Mouse (Mus musculus) B cell, adult 2 months (primary cell): ENCODE results near the gene Gm16181.

Experiments used
- DNase-seq, 2 experiments: peaks; one replicate each; pipeline ENCODE4 v3.0.0; 2022

Gm16181 gene

DNA sequence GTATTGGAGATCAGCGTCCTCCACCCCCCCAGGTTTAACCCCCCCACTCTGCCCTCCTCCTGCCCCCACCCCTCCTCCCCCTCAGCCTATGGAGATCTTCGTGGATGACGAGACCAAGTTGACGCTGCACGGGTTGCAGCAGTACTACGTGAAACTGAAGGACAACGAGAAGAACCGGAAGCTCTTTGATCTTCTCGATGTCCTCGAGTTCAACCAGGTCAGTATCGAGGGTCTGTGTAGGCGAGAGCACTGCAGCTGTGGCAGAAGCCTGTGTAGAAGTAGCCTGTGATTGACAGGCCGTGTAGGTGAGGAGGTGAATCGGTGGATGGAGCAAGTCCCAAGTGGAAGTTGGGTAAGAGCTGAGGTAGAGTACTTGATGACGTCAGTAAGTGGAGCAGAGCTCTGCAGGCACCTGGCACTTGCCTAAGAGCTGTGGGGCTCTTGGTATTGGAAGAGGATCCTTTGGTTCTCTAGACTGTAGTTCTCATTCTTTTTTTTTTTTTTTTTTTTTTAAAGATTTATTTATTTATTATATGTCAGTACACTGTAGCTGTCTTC is 30.6 kb downstream of the Gm16181 start:
- DNase-seq, result no peak

DNA sequence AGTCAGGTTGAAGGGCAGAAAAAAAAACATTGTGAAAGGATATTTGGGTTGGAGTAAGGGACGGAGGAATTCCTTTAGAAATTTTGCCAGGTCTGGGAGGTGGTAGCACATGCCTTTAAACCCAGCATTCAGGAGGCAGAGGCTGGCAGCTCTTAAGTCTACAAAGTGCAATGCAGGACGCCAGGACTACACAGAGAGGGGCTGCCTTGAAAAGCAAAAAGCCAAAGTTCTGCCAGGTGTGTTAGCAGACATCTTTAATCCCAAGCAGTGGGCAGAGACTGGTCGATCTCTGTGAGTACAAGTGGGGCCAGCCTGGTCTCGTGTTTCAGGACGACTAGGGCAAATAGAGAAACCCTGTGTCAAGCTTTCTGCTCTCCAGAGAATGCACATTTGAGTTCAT is 31.3 kb downstream of the Gm16181 start:
- no peak for DNase-seq

DNA sequence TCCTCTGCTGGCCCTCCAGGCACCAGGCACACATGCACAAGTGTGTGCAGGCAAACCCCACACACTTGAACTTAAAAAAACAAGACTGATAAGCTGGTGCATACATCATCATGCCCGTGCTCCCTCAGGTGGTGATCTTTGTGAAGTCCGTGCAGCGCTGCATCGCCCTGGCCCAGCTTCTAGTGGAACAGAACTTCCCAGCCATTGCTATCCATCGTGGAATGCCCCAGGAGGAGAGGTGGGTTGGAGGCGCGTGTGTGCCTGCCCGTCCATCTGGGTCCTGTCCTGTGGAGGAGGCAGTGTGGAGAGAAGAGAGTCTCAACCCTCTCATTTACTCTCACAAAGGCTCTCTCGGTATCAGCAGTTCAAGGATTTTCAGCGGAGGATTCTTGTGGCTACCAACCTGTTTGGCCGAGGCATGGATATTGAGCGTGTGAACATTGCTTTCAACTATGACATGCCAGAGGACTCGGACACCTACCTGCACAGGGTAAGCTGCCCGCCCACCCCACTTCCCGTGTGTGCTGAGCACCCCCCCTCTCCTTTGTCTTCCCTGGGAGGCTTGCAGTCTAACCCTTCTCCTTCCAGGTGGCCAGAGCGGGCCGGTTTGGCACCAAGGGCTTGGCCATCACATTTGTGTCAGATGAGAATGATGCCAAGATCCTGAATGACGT is 32.1 kb downstream of the Gm16181 start:
- DNase-seq, result no peak

DNA sequence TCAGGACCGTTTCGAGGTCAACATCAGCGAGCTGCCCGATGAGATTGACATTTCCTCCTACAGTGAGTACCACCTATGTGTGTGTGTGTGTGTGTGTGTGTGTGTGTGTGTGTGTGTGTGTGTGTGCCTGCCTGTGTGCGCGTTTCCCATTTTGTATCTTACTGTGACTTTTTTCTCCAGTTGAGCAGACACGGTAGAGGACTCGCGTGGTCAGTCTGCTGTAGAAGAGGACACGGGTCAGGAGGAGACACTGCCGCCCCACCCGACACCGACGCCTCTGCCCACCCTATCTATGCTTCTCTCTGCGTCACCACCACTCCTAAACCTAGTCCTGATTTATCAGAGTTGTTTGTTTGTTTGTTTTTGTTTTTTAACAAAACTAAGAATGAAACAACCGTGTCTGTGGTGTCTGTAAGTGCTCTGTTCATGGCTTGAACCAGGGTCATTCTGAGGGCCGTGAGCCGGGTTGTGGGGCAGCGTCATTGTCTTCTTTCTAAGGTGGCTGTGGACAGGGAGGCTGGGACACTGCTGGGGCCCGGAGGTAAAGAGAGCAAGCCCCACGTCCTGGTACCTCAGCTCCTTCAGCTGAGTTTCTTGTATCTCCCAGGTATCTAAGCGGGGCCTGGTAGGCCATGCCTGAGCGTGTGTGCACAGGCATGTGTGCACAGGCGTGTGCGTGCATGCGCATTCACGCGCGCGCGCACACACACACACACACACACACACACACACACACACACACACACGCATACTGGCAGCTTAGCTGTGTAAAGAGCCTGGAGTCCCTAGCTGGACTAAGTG is 32.9 kb downstream of the Gm16181 start:
- no peak for DNase-seq

DNA sequence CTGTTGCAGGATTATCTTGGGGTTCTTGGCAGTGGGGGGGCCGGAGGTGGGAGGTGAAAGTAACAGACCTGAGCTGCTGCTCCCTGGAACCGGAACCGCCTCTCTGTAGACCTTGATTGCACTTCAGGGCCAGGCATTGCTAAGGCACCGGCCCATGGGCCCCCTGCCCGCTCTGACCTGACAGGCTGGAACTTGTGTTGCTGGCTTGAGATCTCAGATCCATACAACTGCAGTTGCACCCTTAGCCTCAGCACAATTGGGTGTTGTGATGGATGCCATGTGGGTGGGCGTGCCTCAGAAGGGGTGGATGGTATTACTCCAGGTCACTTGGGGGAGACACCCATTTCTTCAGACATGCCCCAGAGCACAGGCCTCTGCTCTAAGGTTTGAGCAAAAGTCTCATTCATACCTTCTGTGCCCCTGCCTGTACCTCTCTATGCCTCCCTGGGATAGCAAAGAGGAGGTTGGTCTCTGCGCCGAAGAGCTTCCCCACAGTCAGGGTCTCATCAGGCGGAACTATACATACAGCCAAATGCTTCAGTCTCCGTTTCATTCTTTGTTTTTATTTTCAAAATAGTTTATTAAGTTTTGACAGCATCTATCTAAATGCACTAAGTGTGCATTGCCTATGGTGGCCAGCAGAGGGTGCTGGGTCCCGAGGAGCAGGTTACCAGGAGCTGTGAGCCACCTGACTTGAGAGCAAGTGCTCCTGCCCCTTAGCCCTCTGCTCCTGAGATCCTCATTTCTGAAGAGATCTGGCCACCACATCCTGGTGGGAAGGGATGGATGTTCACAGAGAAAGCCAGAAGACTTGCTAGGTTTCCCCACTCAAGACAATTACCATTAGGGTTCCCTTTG is 33.8 kb downstream of the Gm16181 start:
- peak; percentile 86 to 88 for DNase-seq

DNA sequence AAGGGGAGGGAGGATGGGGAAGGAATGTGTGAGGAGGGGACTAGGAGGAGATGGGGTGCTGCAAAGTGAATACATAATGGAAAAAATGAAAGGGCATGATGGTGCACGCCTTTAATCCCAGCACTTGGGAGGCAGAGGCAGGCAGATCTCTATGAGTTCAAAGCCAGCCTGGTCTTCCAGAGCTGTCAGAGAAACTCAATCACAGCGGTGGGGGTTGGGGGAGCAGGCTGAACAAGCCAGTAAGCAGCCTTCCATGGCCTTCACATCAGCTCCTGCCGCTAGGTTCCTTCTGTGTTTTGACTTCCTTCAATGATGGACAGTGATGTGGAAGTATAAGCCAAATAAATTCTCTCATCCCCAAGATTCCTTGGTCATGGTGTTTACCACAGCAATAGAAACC is 34.7 kb downstream of the Gm16181 start:
- DNase-seq, result no peak

DNA sequence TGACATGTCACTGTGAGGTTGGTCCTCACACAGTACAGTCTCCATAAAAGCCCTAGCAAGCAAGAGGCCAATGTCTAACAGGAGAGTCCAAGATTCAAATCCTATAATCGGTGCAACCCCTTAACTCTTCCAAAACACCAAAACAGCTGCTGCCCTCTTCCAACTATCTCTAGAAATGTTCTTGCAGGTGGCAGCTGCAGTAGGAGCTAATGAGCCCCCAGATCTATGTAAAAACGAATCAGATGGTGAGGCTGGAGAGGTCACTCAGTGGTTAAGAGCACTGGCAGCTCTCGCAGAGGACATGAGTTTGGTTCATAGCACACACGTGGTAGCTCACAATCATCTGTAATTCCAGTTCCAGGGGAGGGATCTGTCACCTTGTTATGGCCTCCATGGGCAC is 35.1 kb downstream of the Gm16181 start:
- no peak for DNase-seq

DNA sequence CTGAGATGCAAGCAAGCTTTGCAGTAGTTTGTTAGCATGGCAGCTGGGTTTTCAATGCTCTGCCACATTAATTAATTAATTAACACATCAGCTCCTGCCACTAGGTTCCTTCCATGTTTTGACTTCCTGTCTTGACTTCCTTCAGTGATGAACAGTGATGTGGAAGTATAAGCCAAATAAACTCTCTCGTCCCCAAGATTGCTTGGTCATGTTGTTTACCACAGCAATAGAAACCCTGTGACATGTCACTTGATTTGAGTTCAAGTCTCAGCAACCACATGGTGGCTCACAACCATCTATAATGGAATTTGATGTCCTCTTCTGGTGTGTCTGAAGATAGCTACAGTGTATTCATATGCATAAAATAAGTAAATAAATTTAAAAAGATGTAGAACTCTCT is 36.7 kb downstream of the Gm16181 start:
- DNase-seq, result no peak

DNA sequence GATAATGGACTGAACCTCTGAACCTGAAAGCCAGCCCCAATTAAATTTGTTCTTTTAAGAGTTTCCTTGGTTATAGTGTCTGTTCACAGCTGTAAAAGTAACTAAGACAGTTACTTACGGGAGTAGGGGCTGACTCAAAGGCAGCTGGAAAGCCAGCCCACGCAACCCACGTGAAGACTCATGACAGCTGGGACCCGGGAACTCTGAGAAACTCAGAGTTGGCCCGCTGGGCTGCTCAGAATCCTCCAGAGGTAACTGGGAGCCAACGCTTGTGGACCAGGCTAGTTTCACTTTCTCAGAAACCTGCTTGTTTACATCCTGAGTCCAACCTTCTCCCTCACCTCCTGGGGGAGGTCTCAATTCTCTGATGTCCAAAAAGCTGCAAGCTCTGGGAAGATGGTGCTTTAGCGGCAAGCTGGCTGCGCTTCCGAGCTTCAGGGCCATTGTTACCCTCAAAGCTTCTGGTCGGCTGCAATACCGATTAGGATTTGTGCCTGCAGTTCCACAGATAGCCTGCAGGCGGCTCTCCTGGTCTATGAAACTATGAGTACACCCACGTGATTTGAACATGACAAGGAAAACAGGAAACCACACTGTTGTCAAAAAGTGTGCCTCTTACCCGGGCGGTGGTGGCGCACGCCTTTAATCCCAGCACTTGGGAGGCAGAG is 37.3 kb downstream of the Gm16181 start:
- peak; percentile 96 to 97 for DNase-seq

DNA sequence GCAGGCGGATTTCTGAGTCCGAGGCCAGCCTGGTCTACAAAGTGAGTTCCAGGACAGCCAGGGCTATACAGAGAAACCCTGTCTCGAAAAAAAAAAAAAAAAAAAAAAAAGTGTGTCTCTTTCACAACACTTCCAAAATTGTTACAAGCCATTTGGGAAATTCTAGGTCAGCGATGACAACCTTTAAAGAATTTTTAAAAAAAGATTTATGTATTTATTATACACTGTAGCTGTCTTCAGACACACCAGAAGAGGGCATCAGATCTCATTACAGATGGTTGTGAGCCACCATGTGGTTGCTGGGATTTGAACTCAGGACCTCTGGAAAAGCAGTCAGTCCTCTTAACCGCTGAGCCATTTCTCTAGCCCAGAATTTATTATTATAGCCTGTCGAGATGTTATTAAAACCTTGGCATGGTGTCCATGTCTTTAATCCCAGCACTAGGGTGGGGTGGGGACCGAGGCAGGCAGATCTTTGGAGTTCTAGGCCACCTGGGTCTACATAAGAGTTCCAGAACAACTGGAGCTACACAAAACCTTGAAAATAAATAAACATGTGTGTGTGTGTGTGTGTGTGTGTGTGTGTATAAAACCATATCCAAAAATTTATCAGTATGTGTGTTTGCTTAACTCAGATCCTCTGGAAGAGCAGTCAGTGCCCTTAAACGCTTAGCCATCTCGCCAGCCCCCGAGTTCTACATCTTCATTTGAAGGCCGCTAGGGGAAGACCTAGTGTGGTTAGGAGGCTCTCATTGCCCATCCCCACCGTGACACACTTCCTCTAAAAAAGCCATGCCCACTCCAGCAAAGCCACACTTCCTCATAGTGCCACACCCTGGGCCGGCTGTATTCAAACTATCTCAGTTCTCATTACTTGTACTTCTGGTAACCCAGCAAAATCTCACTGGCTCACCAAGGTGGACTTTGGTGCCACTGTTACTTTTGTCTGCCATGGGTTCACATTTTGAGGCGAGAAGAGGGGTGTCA is 38.2 kb downstream of the Gm16181 start:
- DNase-seq, result peak; percentile 91 to 95

DNA sequence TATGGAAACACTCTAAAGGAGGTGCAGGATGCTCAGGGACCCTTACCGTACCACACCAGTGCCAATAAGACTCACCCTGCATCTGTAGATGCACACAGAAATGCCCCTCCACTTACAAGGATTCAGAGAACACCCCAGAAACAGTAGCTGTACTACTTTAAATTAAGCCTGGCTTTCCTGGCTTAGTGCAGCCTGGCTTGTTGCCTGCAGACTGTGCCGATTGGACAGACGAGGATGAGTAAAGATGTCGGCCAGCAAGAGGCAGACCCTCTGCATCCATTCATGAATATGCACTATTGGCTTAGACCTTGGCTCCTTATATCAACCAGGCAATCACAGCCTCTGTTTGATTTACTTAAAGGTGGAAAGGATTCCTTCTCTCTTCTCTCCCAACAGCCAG is 39.0 kb downstream of the Gm16181 start:
- no peak for DNase-seq

DNA sequence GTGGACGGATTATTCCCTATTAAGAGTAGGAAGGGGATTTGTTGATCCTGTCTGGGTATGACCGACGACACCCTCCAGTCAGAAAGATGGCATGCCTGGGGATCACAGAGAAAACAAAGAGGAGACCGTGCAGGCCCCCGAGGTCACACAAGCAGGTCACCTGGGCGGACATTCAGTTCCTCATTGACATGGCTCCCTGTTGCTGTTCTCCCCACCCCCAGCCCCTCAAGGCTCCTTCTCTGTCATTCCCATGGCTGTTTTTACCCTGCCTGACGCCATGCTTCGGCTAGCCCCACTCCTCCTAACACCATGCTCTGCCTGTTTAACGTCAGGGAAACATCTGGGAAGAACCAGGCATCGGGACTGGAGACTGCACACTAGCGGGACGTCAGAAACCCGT is 41.0 kb downstream of the Gm16181 start:
- DNase-seq, result no peak

DNA sequence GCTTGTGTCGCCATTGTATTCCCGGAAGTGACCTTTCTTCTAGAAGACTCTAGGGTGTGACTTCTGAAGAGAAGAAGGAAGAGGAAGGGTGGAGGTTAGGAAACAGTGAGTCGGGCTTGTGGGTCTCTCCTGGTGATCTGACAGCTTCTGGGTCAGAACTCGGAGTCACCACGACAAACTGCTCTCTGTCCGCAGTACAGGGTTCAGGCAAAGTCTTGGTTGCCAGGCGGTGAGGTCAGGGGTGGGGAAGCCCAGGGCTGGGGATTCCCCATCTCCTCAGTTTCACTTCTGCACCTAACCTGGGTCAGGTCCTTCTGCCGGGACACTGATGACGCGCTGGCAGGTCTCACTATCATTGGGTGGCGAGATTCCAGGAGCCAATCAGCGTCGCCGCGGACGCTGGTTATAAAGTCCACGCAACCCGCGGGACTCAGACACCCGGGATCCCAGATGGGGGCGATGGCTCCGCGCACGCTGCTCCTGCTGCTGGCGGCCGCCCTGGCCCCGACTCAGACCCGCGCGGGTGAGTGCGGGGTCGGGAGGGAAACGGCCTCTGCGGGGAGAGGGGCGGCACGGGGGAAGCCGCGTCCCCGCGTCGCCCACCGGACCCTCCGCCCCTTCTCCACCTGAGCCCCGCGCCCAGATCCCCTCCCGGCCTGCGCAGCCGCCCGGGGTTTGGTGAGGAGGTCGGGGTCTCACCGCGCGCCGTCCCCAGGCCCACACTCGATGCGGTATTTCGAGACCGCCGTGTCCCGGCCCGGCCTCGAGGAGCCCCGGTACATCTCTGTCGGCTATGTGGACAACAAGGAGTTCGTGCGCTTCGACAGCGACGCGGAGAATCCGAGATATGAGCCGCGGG is 42.3 kb downstream of the Gm16181 start, which contains the start of gene H2-D1:
TSS of gene H2-D1 (plus strand) at position 67 of the 859 bp plus-strand sequence.
- peak; percentile 100 for DNase-seq

DNA sequence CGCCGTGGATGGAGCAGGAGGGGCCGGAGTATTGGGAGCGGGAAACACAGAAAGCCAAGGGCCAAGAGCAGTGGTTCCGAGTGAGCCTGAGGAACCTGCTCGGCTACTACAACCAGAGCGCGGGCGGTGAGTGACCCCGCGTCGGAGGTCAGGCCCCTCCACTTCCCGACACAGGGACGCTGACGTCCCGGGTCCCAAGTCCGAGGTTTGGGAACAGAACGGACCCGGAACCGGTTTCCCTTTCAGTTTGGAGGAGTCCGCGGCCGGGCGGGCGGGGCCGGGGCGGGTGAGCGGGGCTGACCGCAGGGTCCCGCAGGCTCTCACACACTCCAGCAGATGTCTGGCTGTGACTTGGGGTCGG is 42.9 kb downstream of the Gm16181 start:
- DNase-seq, result no peak

DNA sequence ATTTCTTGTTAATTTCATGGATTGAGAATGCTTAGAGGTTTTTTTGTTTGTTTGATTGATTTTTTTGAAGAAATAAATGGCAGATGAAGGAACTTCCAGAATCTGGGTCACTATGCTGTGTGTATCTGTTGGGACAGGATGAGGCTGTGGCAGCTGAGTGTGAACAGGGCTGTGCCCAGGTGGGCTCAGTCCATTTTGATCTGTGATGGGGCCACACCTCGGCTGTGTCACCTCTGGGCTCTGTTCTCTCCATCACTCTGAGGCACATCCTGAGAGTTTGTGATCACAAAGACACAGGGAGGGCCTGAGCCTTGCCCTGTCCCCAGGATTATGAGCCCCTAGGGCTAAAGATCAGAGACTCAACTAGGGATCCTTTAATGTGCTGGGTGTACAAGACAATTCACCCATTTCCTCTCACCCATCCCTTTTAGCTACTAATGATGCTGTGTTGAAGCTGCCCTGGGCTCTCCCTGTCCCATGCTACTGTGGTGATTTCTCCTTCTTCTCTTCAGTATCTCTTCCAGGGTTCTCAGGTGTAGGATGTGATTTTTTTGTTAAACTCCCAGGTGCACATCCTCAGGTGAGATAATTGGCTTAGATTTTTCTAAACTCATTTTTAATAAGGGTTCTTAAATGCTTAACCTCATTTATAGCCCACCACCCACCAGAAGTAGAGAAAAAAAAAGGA is 46.9 kb downstream of the Gm16181 start:
- DNase-seq, result no peak

DNA sequence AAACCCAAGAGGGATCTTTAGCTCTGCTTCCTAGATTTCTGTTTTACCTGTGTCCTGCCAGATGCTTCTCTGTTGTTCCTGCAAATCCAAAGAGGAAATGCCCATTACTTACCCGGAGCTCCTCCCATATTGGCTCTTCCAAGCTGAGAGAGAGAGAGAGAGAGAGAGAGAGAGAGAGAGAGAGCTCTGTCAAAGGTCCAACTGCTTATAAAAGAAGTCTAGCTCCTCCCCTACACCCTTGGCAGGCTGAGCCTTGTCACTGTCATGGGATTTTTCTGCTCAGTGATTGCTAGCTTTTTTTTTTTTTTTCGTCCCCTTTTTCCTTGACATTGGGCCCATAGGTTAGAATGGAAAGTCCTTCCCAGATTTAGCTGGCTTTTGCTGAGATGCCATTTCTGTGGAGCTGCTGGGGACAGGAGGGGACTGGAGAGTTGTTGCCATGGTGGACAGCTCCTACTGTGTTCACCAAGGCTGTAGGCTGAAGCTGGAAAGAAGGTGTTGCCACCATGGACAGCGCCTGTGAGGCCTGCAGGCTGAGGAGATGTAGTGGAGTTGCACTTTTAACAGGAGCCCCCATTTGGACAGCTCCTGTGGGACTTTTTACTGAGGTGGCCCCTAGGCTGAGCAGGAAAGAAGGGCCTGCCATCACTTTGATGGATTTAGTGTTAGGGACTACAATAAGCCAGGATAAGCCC is 49.2 kb downstream of the Gm16181 start:
- DNase-seq, result peak; percentile 65 to 67

DNA sequence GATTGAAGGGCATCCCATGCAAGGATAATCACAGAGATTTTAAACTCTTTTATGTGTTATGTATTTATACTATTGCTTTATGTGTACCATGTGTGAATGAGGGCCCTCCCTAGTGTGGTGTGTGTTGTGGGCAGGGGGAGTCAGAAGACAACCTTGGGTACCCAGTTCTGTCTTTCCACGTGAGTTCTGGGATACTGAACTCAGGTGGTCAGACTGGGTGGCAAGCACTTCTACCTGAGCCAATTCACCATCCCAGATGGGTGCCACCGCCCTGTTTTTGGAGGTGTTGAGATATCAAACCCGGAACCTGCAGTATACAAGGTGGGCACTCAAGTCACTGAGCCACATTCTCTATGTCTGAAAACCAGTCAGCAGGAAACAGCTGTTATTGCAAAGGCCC is 51.6 kb downstream of the Gm16181 start:
- no peak for DNase-seq
